Mouse (Mus musculus): ENCODE results near the gene Agtr1a. TPM values are rescaled to one million over a fixed set of nuclear protein-coding genes. Genes with fewer than 3 reads are reported as not detected.

Gene Agtr1a
- 1.8 and 2.6 TPM in 2 replicates for polyA plus RNA-seq (2016; fragmentation: Nextera tagmentation; extraction: Ambion mirVana)

DNA sequence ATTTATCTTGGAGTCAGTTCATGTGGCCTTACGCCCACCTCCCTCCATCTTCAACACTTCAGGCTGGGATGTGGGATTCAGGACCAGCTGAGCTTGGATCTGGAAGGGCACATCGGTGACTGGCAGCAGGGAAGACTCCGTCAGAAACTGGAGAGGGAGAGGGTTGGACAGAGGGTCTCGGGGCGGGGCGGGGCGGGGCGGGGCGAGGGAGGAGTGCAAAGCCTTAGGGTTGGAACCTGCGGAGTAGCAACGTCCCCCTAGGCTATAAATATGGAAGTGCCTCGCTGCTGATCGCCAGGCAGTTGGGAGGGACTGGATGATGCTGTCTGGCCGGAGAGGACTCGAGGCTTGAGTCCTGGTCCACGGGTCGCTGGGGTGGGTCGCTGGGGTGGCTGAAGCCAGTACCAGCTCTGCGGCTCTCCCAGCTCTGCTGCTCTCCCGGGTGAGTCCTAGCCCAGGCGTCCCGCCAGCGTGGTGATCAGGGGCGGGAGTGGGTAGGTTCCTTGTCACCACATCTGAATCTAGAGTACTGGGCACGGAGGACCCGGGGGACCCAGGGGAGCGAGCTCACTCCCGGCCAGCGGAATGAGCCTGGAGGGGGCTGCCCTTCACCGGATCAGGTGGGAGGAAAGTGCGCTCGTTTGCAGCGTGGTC, at the start of gene Agtr1a:
Agtr1a (plus strand) TSS at position 294 of the 654 bp plus-strand sequence.
- Histone ChIP-seq H3K4me1 (peaks cover 8% of the 10 kb centered on the region; the same call in 1 of the 2 replicates), H3K4me3 (peak within 1 kb of the TSS; percentile 58), H3K9ac (replicated peaks) (peak within 1 kb of the TSS; percentile 65), H3K4me2 (replicated peaks) (peak within 1 kb of the TSS; percentile 98), H3K36me3 (no peaks in the 10 kb centered on the region), H3K9me3 (no peaks in the 10 kb centered on the region), H3K27ac (replicated peaks) (no peak within 1 kb of the TSS), H3K27me3 (peaks cover 13% of the 10 kb centered on the region)
- peak; percentile 96 for ATAC-seq (ENCODE audit: low FRiP score, low read depth)
- WGBS: under 1% methylated on average over 32 of the region's 33 CpGs

GRCm38 (mm10) chr13:30310221-30310620, 26.0 kb upstream of the Agtr1a start:
- Histone ChIP-seq H3K27me3 (no peaks in the 10 kb centered on the region), H3K4me1 (no peaks in the 10 kb centered on the region), H3K27ac (replicated peaks) (no peak overlapping the region), H3K4me2 (replicated peaks) (no peak overlapping the region), H3K9ac (replicated peaks) (no peak overlapping the region), H3K9me3 (no peaks in the 10 kb centered on the region), H3K4me3 (no peak overlapping the region), H3K36me3 (no peaks in the 10 kb centered on the region)
- ATAC-seq (ENCODE audit: low FRiP score, low read depth): no peak
- 82% methylated on average over 4 of the region's 4 CpGs for WGBS

- Histone ChIP-seq H3K27ac (replicated peaks) (no peak overlapping the region), H3K27me3 (no peaks in the 10 kb centered on the region), H3K4me3 (no peak overlapping the region), H3K36me3 (no peaks in the 10 kb centered on the region), H3K4me2 (replicated peaks) (no peak overlapping the region), H3K9ac (replicated peaks) (no peak overlapping the region), H3K4me1 (no peaks in the 10 kb centered on the region), H3K9me3 (no peaks in the 10 kb centered on the region)
- WGBS: 85% methylated on average over 11 of the region's 11 CpGs
- no peak for ATAC-seq (ENCODE audit: low FRiP score, low read depth)
Measured at GRCm38 (mm10) chr13:30324669-30325346, 11.4 kb upstream of the Agtr1a start.

GRCm38 (mm10) chr13:30331061-30331460, 5.2 kb upstream of the Agtr1a start:
- Histone ChIP-seq H3K27me3 (peaks cover 8% of the 10 kb centered on the region), H3K36me3 (no peaks in the 10 kb centered on the region), H3K4me3 (no peak overlapping the region), H3K9ac (replicated peaks) (no peak overlapping the region), H3K9me3 (no peaks in the 10 kb centered on the region), H3K4me2 (replicated peaks) (no peak overlapping the region), H3K27ac (replicated peaks) (no peak overlapping the region), H3K4me1 (no peaks in the 10 kb centered on the region)
- 85% methylated on average over 5 of the region's 5 CpGs for WGBS
- ATAC-seq (ENCODE audit: low FRiP score, low read depth): no peak

DNA sequence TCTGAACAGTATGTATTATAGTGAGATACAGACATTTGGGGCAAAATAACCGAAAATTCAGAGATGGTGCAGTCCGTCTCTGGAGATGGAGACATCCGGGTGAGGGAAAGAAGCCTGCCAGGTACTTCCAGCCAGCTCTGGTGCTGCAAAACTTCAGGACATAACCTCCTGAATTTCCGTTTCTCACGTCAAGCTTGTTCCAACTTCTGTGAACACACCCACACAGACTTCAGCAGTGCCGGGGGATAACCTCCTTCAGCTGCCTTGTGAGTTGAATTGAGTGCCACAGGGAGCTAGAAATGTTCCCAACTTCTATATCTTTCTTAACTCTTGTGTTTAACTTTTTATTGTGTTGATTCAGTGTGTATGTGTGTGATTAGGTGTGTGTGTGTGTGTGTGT, 4.4 kb upstream of the Agtr1a start:
- no peak overlapping the region for H3K27ac ChIP-seq (replicated peaks)
- no peak overlapping the region for H3K4me3 ChIP-seq
- H3K9ac ChIP-seq (replicated peaks): no peak overlapping the region
- H3K4me2 ChIP-seq (replicated peaks): no peak overlapping the region
- whole genome bisulfite sequencing: 85% methylated on average over 6 of the region's 6 CpGs
- peaks cover 9% of the 10 kb centered on the region for H3K27me3 ChIP-seq
- peaks cover 5% of the 10 kb centered on the region; the same call in 1 of the 2 replicates for H3K4me1 ChIP-seq
- no peak for ATAC-seq (ENCODE audit: low FRiP score, low read depth)
- H3K36me3 ChIP-seq: no peaks in the 10 kb centered on the region
- H3K9me3 ChIP-seq: no peaks in the 10 kb centered on the region

DNA sequence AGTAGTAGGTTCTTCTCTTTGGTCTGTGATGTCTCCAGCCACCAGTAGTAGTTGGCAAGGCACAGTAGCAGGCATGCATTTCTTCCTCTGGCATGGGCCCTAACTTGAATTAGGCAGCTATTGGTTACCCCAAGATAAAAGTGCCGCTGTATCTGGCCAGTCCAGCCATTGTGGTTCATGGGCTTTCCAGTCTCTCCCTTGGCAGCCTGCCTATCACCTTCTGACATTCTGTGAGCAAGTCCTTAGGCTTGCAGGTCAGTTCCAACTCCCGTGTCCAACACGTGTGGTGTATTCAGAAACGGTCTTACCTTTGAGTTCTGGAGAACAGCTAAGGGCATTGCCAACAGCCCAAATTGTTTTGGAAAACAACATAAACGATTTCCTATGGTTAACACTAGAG, 3.7 kb upstream of the Agtr1a start:
- Histone ChIP-seq H3K4me3 (no peak overlapping the region), H3K27me3 (peaks cover 13% of the 10 kb centered on the region), H3K9me3 (no peaks in the 10 kb centered on the region), H3K9ac (replicated peaks) (no peak overlapping the region), H3K4me2 (replicated peaks) (no peak overlapping the region), H3K4me1 (peaks cover 8% of the 10 kb centered on the region; the same call in 1 of the 2 replicates), H3K27ac (replicated peaks) (no peak overlapping the region), H3K36me3 (no peaks in the 10 kb centered on the region)
- WGBS: 84% methylated on average over 5 of the region's 5 CpGs
- no peak for ATAC-seq (ENCODE audit: low FRiP score, low read depth)

DNA sequence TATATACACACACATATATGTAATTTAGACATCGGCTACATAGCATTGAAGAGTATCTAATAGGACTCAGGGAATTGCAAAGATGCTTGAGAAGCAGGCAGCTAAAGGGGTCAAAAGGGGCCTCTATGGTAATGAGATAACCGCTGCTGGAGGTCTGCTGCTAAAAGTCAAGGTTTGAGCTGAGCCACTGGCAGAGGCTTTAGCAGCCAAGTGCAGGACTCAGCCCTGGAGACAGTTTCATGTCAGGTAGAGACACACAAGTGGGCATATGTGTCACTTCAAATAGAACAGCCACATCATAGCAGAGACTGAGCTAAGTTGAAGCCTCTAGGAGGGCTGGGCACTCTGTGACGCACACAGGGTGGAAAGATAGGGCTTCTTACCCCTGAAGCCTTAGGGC, 1.6 kb upstream of the Agtr1a start:
- Histone ChIP-seq H3K27ac (replicated peaks) (no peak overlapping the region), H3K9ac (replicated peaks) (no peak overlapping the region), H3K27me3 (peaks cover 13% of the 10 kb centered on the region), H3K9me3 (no peaks in the 10 kb centered on the region), H3K4me3 (no peak overlapping the region), H3K4me2 (replicated peaks) (no peak overlapping the region), H3K36me3 (no peaks in the 10 kb centered on the region), H3K4me1 (peaks cover 8% of the 10 kb centered on the region; the same call in 1 of the 2 replicates)
- no peak for ATAC-seq (ENCODE audit: low FRiP score, low read depth)
- WGBS: 58% methylated on average over 3 of the region's 3 CpGs

GRCm38 (mm10) chr13:30336913-30337312, 672 bp downstream of the Agtr1a start:
- peak overlapping the region; percentile 65; the same call in 1 of the 2 replicates for H3K9ac ChIP-seq (replicated peaks)
- 24% methylated on average over 9 of the region's 9 CpGs for WGBS

DNA sequence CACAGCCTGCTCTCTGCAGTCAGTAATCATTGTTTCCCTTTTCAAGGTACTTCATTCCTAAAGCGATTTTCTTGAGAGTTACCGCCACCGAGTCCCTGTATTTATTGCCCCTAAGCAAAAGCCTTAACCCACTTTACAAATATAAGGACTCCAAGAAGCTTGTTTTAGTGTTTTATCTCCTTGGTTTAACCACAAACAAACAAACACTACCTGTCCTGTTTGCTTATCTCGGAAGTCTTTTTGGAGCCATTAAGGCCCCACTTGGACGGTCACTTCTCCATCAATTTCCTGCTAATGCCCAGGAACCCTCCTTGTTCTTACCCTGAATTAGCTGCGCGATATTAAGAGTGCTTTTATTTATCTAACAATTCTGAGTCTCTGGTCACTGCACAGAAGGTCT, 1.4 kb downstream of the Agtr1a start:
- WGBS: 80% methylated on average over 7 of the region's 7 CpGs
- Histone ChIP-seq H3K4me3 (no peak overlapping the region), H3K9ac (replicated peaks) (no peak overlapping the region), H3K27me3 (peaks cover 13% of the 10 kb centered on the region), H3K4me2 (replicated peaks) (no peak overlapping the region), H3K36me3 (no peaks in the 10 kb centered on the region), H3K9me3 (no peaks in the 10 kb centered on the region), H3K4me1 (peaks cover 8% of the 10 kb centered on the region; the same call in 1 of the 2 replicates), H3K27ac (replicated peaks) (no peak overlapping the region)
- no peak for ATAC-seq (ENCODE audit: low FRiP score, low read depth)

More at GRCm38 (mm10) chr13:30336913-30337312, 672 bp downstream of the Agtr1a start:
- Histone ChIP-seq H3K27me3 (peaks cover 13% of the 10 kb centered on the region), H3K4me3 (peak overlapping the region; percentile 58), H3K27ac (replicated peaks) (no peak overlapping the region), H3K9me3 (no peaks in the 10 kb centered on the region), H3K4me1 (peaks cover 8% of the 10 kb centered on the region; the same call in 1 of the 2 replicates), H3K4me2 (replicated peaks) (peak overlapping the region; percentile 98), H3K36me3 (no peaks in the 10 kb centered on the region)
- peak; percentile 23; the same call in 1 of the 2 replicates for ATAC-seq (ENCODE audit: low FRiP score, low read depth)

- H3K9me3 ChIP-seq: no peaks in the 10 kb centered on the region
- peaks cover 8% of the 10 kb centered on the region; the same call in 1 of the 2 replicates for H3K4me1 ChIP-seq
- WGBS: 93% methylated on average over 5 of the region's 5 CpGs
- no peaks in the 10 kb centered on the region for H3K36me3 ChIP-seq
- peaks cover 13% of the 10 kb centered on the region for H3K27me3 ChIP-seq
- no peak overlapping the region for H3K9ac ChIP-seq (replicated peaks)
- no peak for ATAC-seq (ENCODE audit: low FRiP score, low read depth)
- H3K4me3 ChIP-seq: no peak overlapping the region
- no peak overlapping the region for H3K4me2 ChIP-seq (replicated peaks)
- H3K27ac ChIP-seq (replicated peaks): no peak overlapping the region
Measured at GRCm38 (mm10) chr13:30338576-30338975, 2.3 kb downstream of the Agtr1a start.

- Histone ChIP-seq H3K27ac (replicated peaks) (no peak overlapping the region), H3K4me1 (peaks cover 8% of the 10 kb centered on the region; the same call in 1 of the 2 replicates), H3K27me3 (peaks cover 9% of the 10 kb centered on the region), H3K4me2 (replicated peaks) (no peak overlapping the region), H3K36me3 (no peaks in the 10 kb centered on the region), H3K4me3 (no peak overlapping the region), H3K9me3 (no peaks in the 10 kb centered on the region), H3K9ac (replicated peaks) (no peak overlapping the region)
- 83% methylated on average over 8 of the region's 8 CpGs for WGBS
- no peak for ATAC-seq (ENCODE audit: low FRiP score, low read depth)
Measured at GRCm38 (mm10) chr13:30339927-30340326, 3.7 kb downstream of the Agtr1a start.
